Mouse (Mus musculus): ENCODE data around the gene Dynlt1f.
"Not testable (repeated sequence)": the region's sequence is repeated elsewhere in the genome, so short reads cannot be mapped to it uniquely, and the experiment has no call there.

- TF ChIP-seq POLR2A (IDR thresholded peaks at IDR 0.05; ENCODE audit: control insufficient read depth, extremely low read depth, insufficient read depth, low read length, poor library complexity); CTCF (IDR thresholded peaks at IDR 0.05; ENCODE audit: borderline replicate concordance, control insufficient read depth, extremely low read depth, insufficient read depth, low read length, poor library complexity): not testable (repeated sequence)
Measured at GRCm38 (mm10) chr17:6695712-6696111, 40.0 kb upstream of the Dynlt1f start.

Measured in thymus, adult 2 months (tissue).